Mouse (Mus musculus): ENCODE data around the gene Cacnb2.
A peak's percentile ranks its signal among the peaks of the same experiment; 100 is the strongest.

Gene Cacnb2

GRCm38 (mm10) chr2:14602788-14603187 lies at the start of gene Cacnb2:
TSS of gene Cacnb2 (plus strand) at chr2:14603088.
- DNase-seq: no peak

GRCm38 (mm10) chr2:14568020-14568419 lies 34.9 kb upstream of the Cacnb2 start:
- DNase-seq: no peak

- DNase-seq: no peak
Observed at GRCm38 (mm10) chr2:14571300-14571699, 31.6 kb upstream of the Cacnb2 start.

- DNase-seq: no peak
Observed at GRCm38 (mm10) chr2:14589541-14589940, 13.3 kb upstream of the Cacnb2 start.

GRCm38 (mm10) chr2:14597909-14598563 lies 4.9 kb upstream of the Cacnb2 start:
- no peak for DNase-seq

GRCm38 (mm10) chr2:14603784-14604781 lies 1.2 kb downstream of the Cacnb2 start:
- peak; percentile 41 to 56 for DNase-seq

- DNase-seq: peak; percentile 6 to 12
Observed at GRCm38 (mm10) chr2:14604791-14605190, 1.9 kb downstream of the Cacnb2 start.

GRCm38 (mm10) chr2:14605207-14605606 lies 2.3 kb downstream of the Cacnb2 start:
- DNase-seq: no peak

- DNase-seq: no peak
Observed at GRCm38 (mm10) chr2:14608606-14609005, 5.7 kb downstream of the Cacnb2 start.

GRCm38 (mm10) chr2:14612705-14613104 lies 9.8 kb downstream of the Cacnb2 start:
- DNase-seq: no peak

- no peak for DNase-seq
Observed at GRCm38 (mm10) chr2:14616361-14616760, 13.5 kb downstream of the Cacnb2 start.

GRCm38 (mm10) chr2:14620120-14620853 lies 17.4 kb downstream of the Cacnb2 start:
- no peak for DNase-seq

- DNase-seq: no peak
Observed at GRCm38 (mm10) chr2:14620891-14621290, 18.0 kb downstream of the Cacnb2 start.

GRCm38 (mm10) chr2:14623820-14624219 lies 20.9 kb downstream of the Cacnb2 start:
- no peak for DNase-seq

- no peak for DNase-seq
Observed at GRCm38 (mm10) chr2:14629814-14630492, 27.1 kb downstream of the Cacnb2 start.

- DNase-seq: peak; percentile 81 to 85
Observed at GRCm38 (mm10) chr2:14631590-14631989, 28.7 kb downstream of the Cacnb2 start.

GRCm38 (mm10) chr2:14633202-14633601 lies 30.3 kb downstream of the Cacnb2 start:
- no peak for DNase-seq

- DNase-seq: no peak
Observed at GRCm38 (mm10) chr2:14639266-14639665, 36.4 kb downstream of the Cacnb2 start.

GRCm38 (mm10) chr2:14639877-14640276 lies 37.0 kb downstream of the Cacnb2 start:
- DNase-seq: no peak

- no peak for DNase-seq
Observed at GRCm38 (mm10) chr2:14641040-14641439, 38.2 kb downstream of the Cacnb2 start.

- no peak for DNase-seq
Observed at GRCm38 (mm10) chr2:14651268-14651667, 48.4 kb downstream of the Cacnb2 start.

- no peak for DNase-seq
Observed at GRCm38 (mm10) chr2:14656673-14657072, 53.8 kb downstream of the Cacnb2 start.

Data from B cell, adult 2 months (primary cell).